29 mouse cellular contexts compared by ENCODE assay signal in genomic region chr17:48011105-48011504, GRCm38 (mm10). TPM values are rescaled to one million over a fixed set of nuclear protein-coding genes. Genes with fewer than 3 reads are reported as not detected.
DNase-seq lines count a peak whose midpoint lies in the region; ATAC-seq and TF ChIP-seq lines count a peak whose summit lies in the region.
"Had no signal": no experiment of that assay in that cellular context is flagged by ENCODE, and none has a peak within 500 bp of the region (broad histone marks: within the 10 kb centered on the region; RNA-seq: fewer than 3 reads in every experiment).

No protein-coding gene starts in this region.

- WGBS in hindbrain, embryonic 13.5 days: 59% methylated on average over 12 of the region's 12 CpGs
- 89% methylated on average over 12 of the region's 12 CpGs for WGBS in hindbrain, embryonic 11.5 days
- WGBS in midbrain, embryonic 14.5 days: 38% methylated on average over 12 of the region's 12 CpGs
- WGBS in midbrain, embryonic 15.5 days: 44% methylated on average over 12 of the region's 12 CpGs
- 86% methylated on average over 12 of the region's 12 CpGs for WGBS in kidney, embryonic 15.5 days

- H3K27ac ChIP-seq in hindbrain, embryonic 13.5 days: peak overlapping the region; percentile 30; the same call in 1 of the 2 replicates
- no peak overlapping the region for H3K27ac ChIP-seq in hindbrain, embryonic 11.5 days (ENCODE audit: low read depth, low read length)
- H3K27ac ChIP-seq in midbrain, embryonic 14.5 days (replicated peaks; ENCODE audit: low read depth, low read length): peak overlapping the region; percentile 13; the same call in 1 of the 2 replicates
- H3K27ac ChIP-seq in midbrain, embryonic 15.5 days: no peak overlapping the region
- H3K27ac ChIP-seq in kidney, embryonic 15.5 days: no peak overlapping the region
- H3K27ac ChIP-seq: embryonic facial prominence, embryonic 13.5 days; embryonic facial prominence, embryonic 15.5 days; forebrain, embryonic 10.5 days; forebrain, embryonic 12.5 days had no signal

- no peak for TF ChIP-seq CTCF in brain, embryonic 14.5 days (IDR thresholded peaks at IDR 0.05; ENCODE audit: borderline replicate concordance, extremely low read depth, insufficient read depth, insufficient read length)

- no peaks in the 10 kb centered on the region for H3K36me3 ChIP-seq in hindbrain, embryonic 13.5 days
- no peaks in the 10 kb centered on the region for H3K36me3 ChIP-seq in hindbrain, embryonic 11.5 days (ENCODE audit: control insufficient read depth, insufficient read depth, low read length)
- H3K36me3 ChIP-seq in midbrain, embryonic 14.5 days (ENCODE audit: control insufficient read depth, insufficient read depth, low read length): no peaks in the 10 kb centered on the region
- H3K36me3 ChIP-seq in midbrain, embryonic 15.5 days (replicated peaks): no peaks in the 10 kb centered on the region
- no peaks in the 10 kb centered on the region for H3K36me3 ChIP-seq in kidney, embryonic 15.5 days
- H3K36me3 ChIP-seq: embryonic facial prominence, embryonic 13.5 days; embryonic facial prominence, embryonic 15.5 days; forebrain, embryonic 10.5 days; forebrain, embryonic 12.5 days; G1E had no signal

- TF ChIP-seq POLR2A in brain, embryonic 14.5 days (IDR thresholded peaks at IDR 0.05; ENCODE audit: borderline replicate concordance, extremely low read depth, insufficient read depth, insufficient read length, poor library complexity, severe bottlenecking): no peak

- no peak for DNase-seq in hindbrain, embryonic 11.5 days (ENCODE audit: low spot score)
- DNase-seq in midbrain, embryonic 14.5 days: peak; percentile 52
- DNase-seq in brain, embryonic 14.5 days (ENCODE audit: low read depth): peak; percentile 65
- DNase-seq: adrenal gland, adult 8-10 months; adrenal gland, postnatal 14 days; adrenal gland, postnatal 36 days; B cell, adult 2 months; cerebellum, adult 11 months; cerebellum, adult 18-20 months; cerebellum, adult 8-10 months; cerebellum, adult 9-11 months; cerebellum, postnatal 14 days; cerebellum, postnatal 36 days; embryo, embryonic 11 days had no signal

- no peaks in the 10 kb centered on the region for H3K9me3 ChIP-seq in hindbrain, embryonic 13.5 days
- H3K9me3 ChIP-seq in hindbrain, embryonic 11.5 days (ENCODE audit: control insufficient read depth, low read length): no peaks in the 10 kb centered on the region
- no peaks in the 10 kb centered on the region for H3K9me3 ChIP-seq in midbrain, embryonic 14.5 days (ENCODE audit: control insufficient read depth, low read length)
- H3K9me3 ChIP-seq in midbrain, embryonic 15.5 days: no peaks in the 10 kb centered on the region
- H3K9me3 ChIP-seq in kidney, embryonic 15.5 days (replicated peaks): no peaks in the 10 kb centered on the region
- H3K9me3 ChIP-seq: embryonic facial prominence, embryonic 13.5 days; embryonic facial prominence, embryonic 15.5 days; forebrain, embryonic 10.5 days; forebrain, embryonic 12.5 days had no signal

- H3K4me2 ChIP-seq in hindbrain, embryonic 13.5 days: no peak overlapping the region
- no peak overlapping the region for H3K4me2 ChIP-seq in hindbrain, embryonic 11.5 days (replicated peaks; ENCODE audit: low read depth, low read length)
- no peak overlapping the region for H3K4me2 ChIP-seq in midbrain, embryonic 14.5 days (ENCODE audit: low read length)
- no peak overlapping the region for H3K4me2 ChIP-seq in midbrain, embryonic 15.5 days
- no peak overlapping the region for H3K4me2 ChIP-seq in kidney, embryonic 15.5 days
- H3K4me2 ChIP-seq: embryonic facial prominence, embryonic 13.5 days; embryonic facial prominence, embryonic 15.5 days; forebrain, embryonic 12.5 days had no signal

- ATAC-seq in hindbrain, embryonic 13.5 days (ENCODE audit: low FRiP score): no peak
- ATAC-seq in hindbrain, embryonic 11.5 days (ENCODE audit: low FRiP score): no peak
- no peak for ATAC-seq in midbrain, embryonic 14.5 days (ENCODE audit: low FRiP score, low TSS enrichment)
- no peak for ATAC-seq in midbrain, embryonic 15.5 days (replicated peaks)
- no peak for ATAC-seq in kidney, embryonic 15.5 days (replicated peaks; ENCODE audit: low FRiP score)
- ATAC-seq: activated CD4-positive, CD25-positive, alpha-beta regulatory T cell, adult 4 months; CD4-positive, CD25-positive, alpha-beta regulatory T cell, adult 4 months; forebrain, embryonic 14.5 days; forebrain, embryonic 16.5 days; Patski had no signal

- peaks cover 36% of the 10 kb centered on the region for H3K4me1 ChIP-seq in hindbrain, embryonic 13.5 days (replicated peaks)
- H3K4me1 ChIP-seq in hindbrain, embryonic 11.5 days (replicated peaks; ENCODE audit: control insufficient read depth, insufficient read depth, low read length): peaks cover 2% of the 10 kb centered on the region; the same call in 1 of the 2 replicates
- peaks cover 7% of the 10 kb centered on the region; the same call in 1 of the 2 replicates for H3K4me1 ChIP-seq in midbrain, embryonic 14.5 days (ENCODE audit: control insufficient read depth, insufficient read depth, low read length)
- H3K4me1 ChIP-seq in midbrain, embryonic 15.5 days: peaks cover 13% of the 10 kb centered on the region
- H3K4me1 ChIP-seq in kidney, embryonic 15.5 days: peaks cover 23% of the 10 kb centered on the region

- H3K9ac ChIP-seq in hindbrain, embryonic 13.5 days: no peak overlapping the region
- no peak overlapping the region for H3K9ac ChIP-seq in hindbrain, embryonic 11.5 days (ENCODE audit: low read depth, low read length)
- no peak overlapping the region for H3K9ac ChIP-seq in midbrain, embryonic 14.5 days (replicated peaks; ENCODE audit: low read length)
- H3K9ac ChIP-seq in midbrain, embryonic 15.5 days: no peak overlapping the region
- no peak overlapping the region for H3K9ac ChIP-seq in kidney, embryonic 15.5 days
- H3K9ac ChIP-seq: embryonic facial prominence, embryonic 13.5 days; embryonic facial prominence, embryonic 15.5 days; forebrain, embryonic 12.5 days had no signal

- H3K27me3 ChIP-seq in hindbrain, embryonic 13.5 days: peaks cover 22% of the 10 kb centered on the region
- no peaks in the 10 kb centered on the region for H3K27me3 ChIP-seq in hindbrain, embryonic 11.5 days (ENCODE audit: control insufficient read depth, insufficient read depth, low read length)
- no peaks in the 10 kb centered on the region for H3K27me3 ChIP-seq in midbrain, embryonic 14.5 days (ENCODE audit: control insufficient read depth, insufficient read depth, low read length)
- H3K27me3 ChIP-seq in midbrain, embryonic 15.5 days (replicated peaks): no peaks in the 10 kb centered on the region
- peaks cover 49% of the 10 kb centered on the region for H3K27me3 ChIP-seq in kidney, embryonic 15.5 days
- H3K27me3 ChIP-seq: embryonic facial prominence, embryonic 13.5 days had no signal

- H3K4me3 ChIP-seq in hindbrain, embryonic 13.5 days: no peak overlapping the region
- H3K4me3 ChIP-seq in hindbrain, embryonic 11.5 days (ENCODE audit: low read depth, low read length): no peak overlapping the region
- H3K4me3 ChIP-seq in midbrain, embryonic 14.5 days (replicated peaks; ENCODE audit: low read depth, low read length): no peak overlapping the region
- no peak overlapping the region for H3K4me3 ChIP-seq in midbrain, embryonic 15.5 days
- H3K4me3 ChIP-seq in kidney, embryonic 15.5 days (replicated peaks): no peak overlapping the region
- H3K4me3 ChIP-seq: embryonic facial prominence, embryonic 13.5 days; embryonic facial prominence, embryonic 15.5 days; erythroblast, embryonic 14.5 days; forebrain, embryonic 10.5 days; forebrain, embryonic 12.5 days had no signal

RNA-seq across cellular contexts. Expression of gene 1700122O11Rik, which starts 27.0 kb away (rescaled TPM):
- polyA plus RNA-seq in hindbrain, embryonic 13.5 days (2015; fragmentation: Nextera tagmentation; extraction: Ambion mirVana): not detected in 2 replicates
- not detected in 2 replicates for polyA plus RNA-seq in hindbrain, embryonic 11.5 days (2014; fragmentation: Nextera tagmentation; extraction: Ambion mirVana)
- polyA plus RNA-seq in midbrain, embryonic 14.5 days (2014; fragmentation: Nextera tagmentation; extraction: Ambion mirVana): not detected in 2 replicates
- not detected in 2 replicates for polyA plus RNA-seq in midbrain, embryonic 15.5 days (2015; fragmentation: Nextera tagmentation; extraction: Ambion mirVana)
- polyA plus RNA-seq in brain, embryonic 14.5 days (2012; rRNA removed): not detected in 2 replicates
- not detected in 2 replicates for polyA plus RNA-seq in kidney, embryonic 15.5 days (2015; fragmentation: Nextera tagmentation; extraction: Ambion mirVana)
- polyA plus RNA-seq: activated CD4-positive, CD25-positive, alpha-beta regulatory T cell, adult 4 months; CD4-positive, CD25-positive, alpha-beta regulatory T cell, adult 4 months; embryonic facial prominence, embryonic 11.5 days; embryonic facial prominence, embryonic 13.5 days; embryonic facial prominence, embryonic 15.5 days; erythroblast, embryonic 14.5 days; forebrain, embryonic 10.5 days; forebrain, embryonic 12.5 days; forebrain, embryonic 14.5 days; forebrain, embryonic 16.5 days; G1E; Patski had no signal

Comparison
In these comparisons a context has a peak if more than half of its experiments do, and no peak if none do; other contexts are left out.
1. H3K27ac ChIP-seq: peak in hindbrain, embryonic 13.5 days (single experiment) and midbrain, embryonic 14.5 days (single experiment); none in hindbrain, embryonic 11.5 days (single experiment), midbrain, embryonic 15.5 days (single experiment) and kidney, embryonic 15.5 days (single experiment).